Mouse (Mus musculus) small intestine, adult 2 months (tissue): ENCODE results near the gene Ctnnd2.

Experiments used
- CTCF ChIP-seq: fragments of 200-500 bp; IDR thresholded peaks from 2 replicates; pipeline ENCODE4 v1.5.1; 2012; ENCODE audit warnings: low read depth, mild to moderate bottlenecking, control low read depth, inconsistent platforms, low read length, moderate library complexity, mixed read lengths; ENCODE audit not compliant: insufficient replicate concordance, insufficient read length; ENCODE audit errors: extremely low read depth
- POLR2A ChIP-seq: fragments of 200-500 bp; IDR thresholded peaks from 2 replicates; pipeline ENCODE4 v1.6.1; 2012; ENCODE audit warnings: low read depth, mild to moderate bottlenecking, control low read depth, inconsistent platforms, low read length, moderate library complexity

DNA sequence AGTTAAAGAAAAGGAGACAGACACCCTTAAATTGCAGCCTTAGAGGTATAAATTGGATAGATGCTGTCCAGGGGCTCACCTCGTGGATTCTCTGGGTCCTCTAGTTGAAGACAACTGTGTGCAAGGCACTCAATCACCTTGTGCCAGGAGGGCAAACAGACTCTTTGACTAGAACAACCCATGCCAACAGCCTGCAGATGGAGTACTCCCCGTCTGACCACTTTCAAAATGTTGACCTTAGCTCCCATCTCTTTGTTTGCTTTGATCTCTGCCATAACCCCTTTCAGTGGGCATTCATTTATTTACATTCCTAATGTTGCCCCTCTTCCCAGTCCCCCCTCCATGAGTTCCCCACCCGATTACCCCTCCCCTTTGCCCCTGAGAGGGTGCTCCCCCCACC, 891.3 kb downstream of the Ctnnd2 start:
- TF ChIP-seq POLR2A, result no peak
- no peak for TF ChIP-seq CTCF
